In the genomic region with DNA sequence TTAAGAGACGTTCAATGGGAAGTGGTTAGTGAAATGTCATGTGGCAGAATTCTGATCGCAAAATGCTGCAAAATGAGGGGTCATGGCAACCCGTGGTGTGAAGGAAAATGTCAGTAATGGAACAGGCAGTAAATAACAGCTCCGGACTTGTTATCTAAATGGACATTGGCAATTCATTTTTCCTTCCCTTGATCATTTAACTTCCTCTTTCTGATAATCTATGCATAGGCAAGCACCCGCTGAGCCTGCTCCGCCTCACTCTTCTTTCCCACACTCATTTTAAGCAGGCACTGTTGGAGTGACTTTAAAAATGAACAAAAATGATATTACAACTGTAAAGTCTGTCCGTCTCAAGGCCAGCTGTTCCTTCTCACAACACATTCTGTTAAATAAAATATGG, we compare ENCODE assay signal across 27 mouse cellular contexts.
DNase-seq lines count a peak whose midpoint lies in the region; ATAC-seq and TF ChIP-seq lines count a peak whose summit lies in the region.
"Had no signal": no experiment of that assay in that cellular context is flagged by ENCODE, and none has a peak within 500 bp of the region (broad histone marks: within the 10 kb centered on the region; RNA-seq: fewer than 3 reads in every experiment).

No protein-coding gene starts in this region.

- no peaks in the 10 kb centered on the region for H3K36me3 ChIP-seq in CH12.LX (replicated peaks in 1 of 2; ENCODE audit: control insufficient read depth in 1 of 2, insufficient read depth in 1 of 2, low read length in 1 of 2)
- no peaks in the 10 kb centered on the region for H3K36me3 ChIP-seq in midbrain, embryonic 10.5 days
- H3K36me3 ChIP-seq: embryonic facial prominence, embryonic 10.5 days; embryonic facial prominence, embryonic 13.5 days; forebrain, embryonic 12.5 days; forebrain, embryonic 15.5 days; G1E; heart, embryonic 10.5 days; heart, embryonic 13.5 days; hindbrain, embryonic 10.5 days; hindbrain, embryonic 13.5 days had no signal

- H3K9ac ChIP-seq in CH12.LX (ENCODE audit: insufficient read depth, low read depth): no peak overlapping the region
- H3K9ac ChIP-seq: embryonic facial prominence, embryonic 13.5 days; forebrain, embryonic 12.5 days; forebrain, embryonic 15.5 days; heart, embryonic 13.5 days; hindbrain, embryonic 13.5 days had no signal

- H3K27ac ChIP-seq in CH12.LX (ENCODE audit: insufficient read depth, low read depth): no peak overlapping the region
- H3K27ac ChIP-seq in midbrain, embryonic 10.5 days (replicated peaks): no peak overlapping the region
- H3K27ac ChIP-seq: embryonic facial prominence, embryonic 10.5 days; embryonic facial prominence, embryonic 13.5 days; forebrain, embryonic 12.5 days; forebrain, embryonic 15.5 days; heart, adult 2 months; heart, embryonic 10.5 days; heart, embryonic 13.5 days; hindbrain, embryonic 10.5 days; hindbrain, embryonic 13.5 days had no signal

- no peaks in the 10 kb centered on the region for H3K9me3 ChIP-seq in CH12.LX (replicated peaks; ENCODE audit: low read length)
- H3K9me3 ChIP-seq in midbrain, embryonic 10.5 days (replicated peaks): no peaks in the 10 kb centered on the region
- H3K9me3 ChIP-seq: embryonic facial prominence, embryonic 10.5 days; embryonic facial prominence, embryonic 13.5 days; forebrain, embryonic 12.5 days; forebrain, embryonic 15.5 days; G1E; heart, embryonic 10.5 days; heart, embryonic 13.5 days; hindbrain, embryonic 10.5 days; hindbrain, embryonic 13.5 days had no signal

- H3K4me2 ChIP-seq in CH12.LX (ENCODE audit: insufficient read depth, low read depth, poor library complexity, severe bottlenecking): peak overlapping the region; percentile 51
- H3K4me2 ChIP-seq: embryonic facial prominence, embryonic 13.5 days; forebrain, embryonic 12.5 days; forebrain, embryonic 15.5 days; heart, embryonic 13.5 days; hindbrain, embryonic 13.5 days had no signal

- TF ChIP-seq POLR2A in CH12.LX (IDR thresholded peaks at IDR 0.05; ENCODE audit: low read depth, low read length): no peak
- TF ChIP-seq POLR2A in brain, embryonic 14.5 days (IDR thresholded peaks at IDR 0.05; ENCODE audit: borderline replicate concordance, extremely low read depth, insufficient read depth, insufficient read length, poor library complexity, severe bottlenecking): no peak

- H3K4me3 ChIP-seq in CH12.LX (replicated peaks in 1 of 3; ENCODE audit: low read depth in 2 of 3, low read length in 2 of 3, poor library complexity in 1 of 3): no peak overlapping the region
- H3K4me3 ChIP-seq in midbrain, embryonic 10.5 days: no peak overlapping the region
- H3K4me3 ChIP-seq: embryonic facial prominence, embryonic 10.5 days; embryonic facial prominence, embryonic 13.5 days; erythroblast, embryonic 14.5 days; forebrain, embryonic 12.5 days; forebrain, embryonic 15.5 days; heart, adult 2 months; heart, embryonic 10.5 days; heart, embryonic 13.5 days; hindbrain, embryonic 10.5 days; hindbrain, embryonic 13.5 days had no signal

- dilution Hi-C loops in CH12.LX (cut with MboI; ENCODE audit: extremely low pct_ligation_motif_present, extremely low pct_unique_long_range_greater_than_20kb, low sequenced_read_pairs): no loop called here

- no peaks in the 10 kb centered on the region for H3K79me2 ChIP-seq in CH12.LX (replicated peaks; ENCODE audit: control insufficient read depth, extremely low read depth, insufficient read depth, poor library complexity, severe bottlenecking)

- TF ChIP-seq RAD21 in CH12.LX (IDR thresholded peaks at IDR 0.05; ENCODE audit: low read depth, low read length): no peak

- peaks cover 0 to 5% of the 10 kb centered on the region in 2 experiments; a peak in 2 of 4 replicates for H3K4me1 ChIP-seq in CH12.LX (ENCODE audit: control insufficient read depth in 1 of 2, insufficient read depth in 2 of 2)
- no peaks in the 10 kb centered on the region for H3K4me1 ChIP-seq in midbrain, embryonic 10.5 days
- H3K4me1 ChIP-seq: embryonic facial prominence, embryonic 10.5 days; embryonic facial prominence, embryonic 13.5 days; forebrain, embryonic 12.5 days; forebrain, embryonic 15.5 days; heart, embryonic 10.5 days; heart, embryonic 13.5 days; hindbrain, embryonic 10.5 days; hindbrain, embryonic 13.5 days had no signal

- no peak for TF ChIP-seq CTCF in CH12.LX (conservative IDR thresholded peaks at IDR 0.05 in 1 of 2, IDR thresholded peaks at IDR 0.05 in 1 of 2; ENCODE audit: low read depth in 2 of 2, low read length in 2 of 2)
- no peak for TF ChIP-seq CTCF in brain, embryonic 14.5 days (IDR thresholded peaks at IDR 0.05; ENCODE audit: borderline replicate concordance, extremely low read depth, insufficient read depth, insufficient read length)

- in situ Hi-C loops in CH12.LX (cut with MboI; ENCODE audit: low pct_ligation_motif_present, low pct_unique_long_range_greater_than_20kb, low sequenced_read_pairs): no loop called here

- DNase-seq in layer of hippocampus, adult 9-11 months: peak; percentile 5
- no peak for DNase-seq in layer of hippocampus, postnatal 10 days (ENCODE audit: low spot score in 2 of 2)
- peak; percentile 23 for DNase-seq in CH12.LX (ENCODE audit: extremely low read depth)
- DNase-seq in brain, embryonic 14.5 days (ENCODE audit: low read depth): peak; percentile 29
- DNase-seq in adrenal gland, postnatal 10 days: no peak
- no peak for DNase-seq in midbrain, embryonic 10.5 days (ENCODE audit: low spot score)
- DNase-seq in lung, postnatal 10 days: no peak
- DNase-seq: adrenal gland, adult 2 months; adrenal gland, postnatal 25 days; cerebellum, adult 11 months; cerebellum, adult 2 months; cerebellum, adult 9-11 months; cerebellum, postnatal 25 days; gastrocnemius, postnatal 25 days; heart, adult 2 months had no signal

- ATAC-seq in hematopoietic stem cell, adult 5-6 weeks (replicated peaks in 1 of 2; ENCODE audit: insufficient read depth in 1 of 2, low FRiP score in 2 of 2, low TSS enrichment in 1 of 2, low read depth in 1 of 2, poor library complexity in 2 of 2, severe bottlenecking in 2 of 2): peak; percentile 78 to 81
- ATAC-seq: forebrain, embryonic 15.5 days; hindbrain, embryonic 16.5 days had no signal

- WGBS in midbrain, embryonic 10.5 days: 87% methylated on average over 7 of the region's 7 CpGs

- H3K27me3 ChIP-seq in CH12.LX (replicated peaks): no peaks in the 10 kb centered on the region
- no peaks in the 10 kb centered on the region for H3K27me3 ChIP-seq in midbrain, embryonic 10.5 days (ENCODE audit: low read depth, poor library complexity, severe bottlenecking)
- H3K27me3 ChIP-seq: embryonic facial prominence, embryonic 13.5 days; forebrain, embryonic 12.5 days; forebrain, embryonic 15.5 days; heart, embryonic 13.5 days; hindbrain, embryonic 13.5 days had no signal

- TF ChIP-seq EP300 in CH12.LX (IDR thresholded peaks at IDR 0.05; ENCODE audit: low read length): 0 out of 2 replicates have a peak, but pooled peaks have one; percentile 25

TF ChIP-seq in CH12.LX, 34 proteins besides CTCF, POLR2A, EP300 and RAD21:
- no peak for TF ChIP-seq MEF2A (IDR thresholded peaks at IDR 0.05; ENCODE audit: borderline replicate concordance, low read depth, low read length)
- TF ChIP-seq E2F4 (IDR thresholded peaks at IDR 0.05; ENCODE audit: insufficient replicate concordance, low read depth, low read length): no peak
- TF ChIP-seq TCF12 (IDR thresholded peaks at IDR 0.05; ENCODE audit: low read depth, low read length): no peak
- no peak for TF ChIP-seq ZC3H11A (IDR thresholded peaks at IDR 0.05; ENCODE audit: low read depth, low read length)
TF ChIP-seq in CH12.LX: peak in this region for 0.

Comparison
In these comparisons a context has a peak if more than half of its experiments do, and no peak if none do; other contexts are left out.
1. DNase-seq: peak in layer of hippocampus, adult 9-11 months (single experiment), CH12.LX (single experiment) and brain, embryonic 14.5 days (single experiment); none in layer of hippocampus, postnatal 10 days (0 of 2), adrenal gland, postnatal 10 days (single experiment), midbrain, embryonic 10.5 days (single experiment) and lung, postnatal 10 days (single experiment).